Mouse (Mus musculus): ENCODE measurements around the gene Ttc9b.

The Ttc9b gene

GRCm38 (mm10) chr7:27688246-27688788 lies 34.6 kb downstream of the Ttc9b start:
- no peak for DNase-seq (ENCODE audit: low spot score)

GRCm38 (mm10) chr7:27688815-27689612 lies 35.3 kb downstream of the Ttc9b start, which contains the start of gene Zfp607b:
Zfp607b (plus strand) TSS chr7:27689340.
- peak; percentile 97 for DNase-seq (ENCODE audit: low spot score)

GRCm38 (mm10) chr7:27691076-27691475 lies 37.4 kb downstream of the Ttc9b start:
- DNase-seq (ENCODE audit: low spot score) = no peak

- no peak for DNase-seq (ENCODE audit: low spot score)
Observed at GRCm38 (mm10) chr7:27696711-27697110, 43.0 kb downstream of the Ttc9b start.

Data from layer of hippocampus, adult 11-12 months (tissue).